Mouse (Mus musculus) urinary bladder, postnatal 36 days (tissue): ENCODE measurements at regions not wholly inside any gene's neighbourhood (a gene's known extent, or its start where the extent isn't known, plus 50 kb on each side); places are given as distances from the start of the nearest gene placed in this dataset.
A peak's percentile ranks its signal among the peaks of the same experiment; 100 is the strongest.

Source experiments
- DNase-seq, 2 experiments: peaks; one replicate each; pipeline ENCODE4 v3.0.0; 2022; ENCODE audit warnings: low spot score in 2 of 2, mixed read lengths in 1 of 2

GRCm38 (mm10) chr6:51178799-51179398, 253.6 kb upstream of the Nfe2l3 start:
- no peak for DNase-seq

- no peak for DNase-seq
Observed at GRCm38 (mm10) chr6:51179741-51180537, 252.5 kb upstream of the Nfe2l3 start.

GRCm38 (mm10) chr6:51180881-51181875, 251.3 kb upstream of the Nfe2l3 start:
- no peak for DNase-seq

GRCm38 (mm10) chr6:51181905-51182304, 250.6 kb upstream of the Nfe2l3 start:
- no peak for DNase-seq

- no peak for DNase-seq
Observed at GRCm38 (mm10) chr6:51182771-51183284, 249.6 kb upstream of the Nfe2l3 start.

- no peak for DNase-seq
Observed at GRCm38 (mm10) chr6:51183576-51184420, 248.7 kb upstream of the Nfe2l3 start.

GRCm38 (mm10) chr6:51184500-51184899, 248.0 kb upstream of the Nfe2l3 start:
- DNase-seq, result no peak

GRCm38 (mm10) chr6:51185201-51185600, 247.3 kb upstream of the Nfe2l3 start:
- DNase-seq, result no peak

- DNase-seq, result no peak
Observed at GRCm38 (mm10) chr6:51189173-51189572, 243.3 kb upstream of the Nfe2l3 start.

GRCm38 (mm10) chr6:51192826-51193225, 239.6 kb upstream of the Nfe2l3 start:
- no peak for DNase-seq

GRCm38 (mm10) chr6:51193356-51193755, 239.1 kb upstream of the Nfe2l3 start:
- no peak for DNase-seq

- DNase-seq, result no peak
Observed at GRCm38 (mm10) chr6:51196391-51196790, 236.1 kb upstream of the Nfe2l3 start.

- DNase-seq, result no peak
Observed at GRCm38 (mm10) chr6:51197000-51197774, 235.3 kb upstream of the Nfe2l3 start.

GRCm38 (mm10) chr6:51200207-51200606, 232.3 kb upstream of the Nfe2l3 start:
- no peak for DNase-seq

- DNase-seq, result no peak
Observed at GRCm38 (mm10) chr6:51200837-51201236, 231.6 kb upstream of the Nfe2l3 start.

- no peak for DNase-seq
Observed at GRCm38 (mm10) chr6:51204306-51204705, 228.2 kb upstream of the Nfe2l3 start.

- no peak for DNase-seq
Observed at GRCm38 (mm10) chr6:51205411-51205810, 227.1 kb upstream of the Nfe2l3 start.

GRCm38 (mm10) chr6:51206712-51207505, 225.6 kb upstream of the Nfe2l3 start:
- DNase-seq, result peak; percentile 44 to 60
